Mouse (Mus musculus) myocyte (in vitro differentiated cells): ENCODE measurements around the gene Srpk2.

ENCODE experiments used
- E2F4 ChIP-seq: IDR thresholded peaks from one replicate; pipeline ENCODE4 v1.6.1; 2011; ENCODE audit warnings: mild to moderate bottlenecking, control low read depth, moderate library complexity; ENCODE audit not compliant: insufficient read depth
- MAX ChIP-seq: IDR thresholded peaks from one replicate; pipeline ENCODE4 v1.6.1; 2011; ENCODE audit warnings: low read depth, mild to moderate bottlenecking, control low read depth
- MYOD1 ChIP-seq, 3 experiments: IDR thresholded peaks; one replicate each; pipeline ENCODE4 v1.6.1; 2011; ENCODE audit warnings: control low read depth in 2 of 3, low read depth in 2 of 3, mild to moderate bottlenecking in 2 of 3, moderate library complexity in 1 of 3; ENCODE audit not compliant: insufficient read length in 2 of 3, control insufficient read depth in 1 of 3
- MYOG ChIP-seq, 3 experiments: IDR thresholded peaks; one replicate each; pipeline ENCODE4 v1.6.1; 2011; ENCODE audit warnings: control low read depth in 2 of 3, low read depth in 2 of 3, mild to moderate bottlenecking in 2 of 3; ENCODE audit not compliant: insufficient read length in 2 of 3, control insufficient read depth in 1 of 3, insufficient read depth in 1 of 3
- POLR2A ChIP-seq: IDR thresholded peaks from one replicate; pipeline ENCODE4 v1.6.1; 2011; ENCODE audit warnings: low read depth, mild to moderate bottlenecking, control low read depth, moderate library complexity; ENCODE audit not compliant: insufficient read length
- SRF ChIP-seq: IDR thresholded peaks from one replicate; pipeline ENCODE4 v1.6.1; 2011; ENCODE audit warnings: low read depth; ENCODE audit not compliant: control insufficient read depth, insufficient read length
- TCF12 ChIP-seq: IDR thresholded peaks from one replicate; pipeline ENCODE4 v1.6.1; 2011; ENCODE audit warnings: mild to moderate bottlenecking, control low read depth; ENCODE audit not compliant: poor library complexity, insufficient read depth, severe bottlenecking
- USF1 ChIP-seq: IDR thresholded peaks from one replicate; pipeline ENCODE4 v1.6.1; 2011; ENCODE audit warnings: low read depth, mild to moderate bottlenecking, control low read depth, moderate library complexity

DNA sequence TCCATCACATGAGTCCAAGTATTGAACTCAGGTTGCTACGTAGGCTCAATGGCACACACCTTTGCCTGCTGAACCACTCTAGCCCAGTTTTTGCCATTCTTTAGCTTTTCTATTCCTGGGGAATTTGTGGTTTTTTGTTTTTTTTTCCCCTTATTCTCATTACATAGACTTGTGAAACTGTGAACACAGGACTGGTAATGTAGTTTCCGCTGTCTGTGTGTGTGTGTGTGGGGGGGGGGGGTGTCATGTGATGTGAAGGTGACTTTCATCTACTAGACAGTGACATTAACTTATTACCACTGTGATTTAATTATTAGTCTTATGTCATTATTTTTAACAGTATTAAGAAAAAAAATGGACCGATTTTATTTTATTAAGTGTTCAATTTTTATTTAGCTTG is 220.2 kb downstream of the Srpk2 start:
- TF ChIP-seq MAX (no peak), TCF12 (no peak), POLR2A (no peak), MYOD1 (IDR thresholded peaks at IDR 0.05; ENCODE audit: control insufficient read depth in 1 of 3, insufficient read length in 2 of 3, low read depth in 2 of 3) (no peak), E2F4 (no peak), USF1 (no peak), MYOG (IDR thresholded peaks at IDR 0.05; ENCODE audit: control insufficient read depth in 1 of 3, insufficient read depth in 1 of 3, insufficient read length in 2 of 3, low read depth in 2 of 3) (no peak), SRF (no peak)
